Mouse (Mus musculus) small intestine, adult 2 months (tissue): ENCODE results near the gene Spata18.

Experiments
- CTCF ChIP-seq: fragments of 200-500 bp; IDR thresholded peaks from 2 replicates; pipeline ENCODE4 v1.5.1; 2012; ENCODE audit warnings: low read depth, mild to moderate bottlenecking, control low read depth, inconsistent platforms, low read length, moderate library complexity, mixed read lengths; ENCODE audit not compliant: insufficient replicate concordance, insufficient read length; ENCODE audit errors: extremely low read depth
- POLR2A ChIP-seq: fragments of 200-500 bp; IDR thresholded peaks from 2 replicates; pipeline ENCODE4 v1.6.1; 2012; ENCODE audit warnings: low read depth, mild to moderate bottlenecking, control low read depth, inconsistent platforms, low read length, moderate library complexity

DNA sequence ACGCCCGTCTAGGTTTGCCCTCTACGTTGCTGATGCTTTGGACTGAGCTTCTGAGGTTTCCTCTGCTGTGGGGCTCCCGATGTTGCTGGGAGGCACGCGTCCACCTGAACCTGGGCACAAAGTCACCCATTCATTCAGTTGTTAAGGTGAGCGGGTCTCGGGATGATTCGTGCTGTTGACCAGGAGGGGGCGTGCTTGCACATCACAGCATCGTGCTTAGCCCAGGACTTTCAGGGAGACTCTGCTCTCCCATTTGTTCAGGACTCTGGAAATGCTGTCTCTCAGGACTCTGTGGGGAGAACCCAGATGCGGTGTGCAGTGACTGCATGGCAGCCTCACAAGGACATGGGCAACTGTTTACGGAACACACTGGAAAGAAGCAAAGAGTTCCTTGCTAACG, 53.1 kb downstream of the Spata18 start:
- TF ChIP-seq CTCF (no peak), POLR2A (no peak)
